Mouse (Mus musculus) lung, postnatal 4 days (tissue): ENCODE measurements around the gene Vps29.

Source experiments
- DNase-seq, 2 experiments: peaks; one replicate each; pipeline ENCODE4 v3.0.0; 2021

Gene Vps29

DNA sequence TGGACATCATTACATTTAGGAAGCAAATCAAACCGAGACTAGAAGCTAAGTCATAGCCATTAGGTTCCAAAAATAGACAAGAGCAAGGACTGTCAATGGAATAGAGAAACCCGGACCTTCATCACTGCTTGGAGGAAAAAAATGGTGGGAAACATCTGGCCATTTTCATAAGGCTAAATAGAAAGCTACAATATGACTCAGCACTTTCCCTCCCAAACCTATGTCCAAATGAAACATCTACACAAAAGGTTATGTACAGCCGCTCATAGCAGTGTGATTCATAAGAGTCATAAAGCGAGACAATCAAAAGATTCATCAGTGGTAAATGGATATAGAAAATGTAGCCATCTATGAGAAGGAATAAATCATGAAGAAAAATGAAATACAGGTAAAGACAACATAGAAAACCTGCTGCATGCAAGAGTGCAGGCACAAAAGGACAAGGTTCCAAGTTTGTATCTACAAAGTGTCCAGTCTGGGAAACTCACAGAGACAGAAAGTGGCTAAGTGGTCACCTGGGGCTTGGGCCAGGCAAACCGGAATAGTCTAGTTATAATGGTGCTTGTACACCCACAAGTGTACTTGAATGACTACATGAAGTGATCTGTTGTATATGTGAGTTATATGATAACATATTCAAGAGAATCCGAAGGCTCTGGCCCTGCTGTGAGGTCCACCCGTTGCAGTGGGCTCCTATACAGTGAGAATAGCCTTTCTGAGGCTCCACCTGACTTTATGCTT is 17.4 kb upstream of the Vps29 start:
- no peak for DNase-seq

DNA sequence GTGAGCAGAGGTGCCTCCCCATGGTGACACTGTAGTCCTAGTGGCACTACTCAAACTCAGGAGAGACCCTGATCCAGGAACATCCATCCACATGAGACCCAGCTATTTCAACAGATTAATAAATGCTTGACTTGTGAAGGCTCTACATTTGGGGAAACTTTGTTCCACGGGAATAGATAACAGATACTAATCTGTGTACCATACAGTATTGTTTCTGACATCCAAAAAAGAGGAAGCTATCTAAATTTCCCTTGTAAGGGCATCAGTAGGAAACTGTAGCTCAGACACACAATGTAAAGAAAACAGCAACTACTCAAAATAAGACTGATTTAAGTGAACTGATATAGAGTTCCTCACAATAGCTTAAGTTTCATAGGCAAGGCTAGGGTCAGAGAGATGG is 11.3 kb upstream of the Vps29 start:
- DNase-seq = no peak

DNA sequence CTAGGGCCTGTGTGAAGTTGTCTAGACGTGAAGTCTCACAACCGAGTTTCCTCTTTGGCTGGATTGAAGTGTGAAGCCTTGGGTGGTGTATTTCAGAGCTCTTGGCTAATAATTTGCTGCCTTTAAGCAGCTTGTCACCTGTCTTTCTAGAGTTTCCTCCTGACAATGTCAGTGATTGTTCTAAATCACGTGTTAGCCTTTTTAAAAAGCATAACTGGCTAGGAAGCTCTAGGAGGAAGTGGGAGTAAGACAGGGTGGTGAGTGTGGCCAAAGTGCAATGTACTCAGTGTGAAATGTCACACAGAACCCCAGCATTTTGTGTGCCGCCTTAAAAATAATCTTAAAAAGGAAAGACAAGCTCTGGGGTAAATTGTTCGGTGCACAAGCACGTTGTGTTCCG is 10.4 kb upstream of the Vps29 start:
- no peak for DNase-seq

DNA sequence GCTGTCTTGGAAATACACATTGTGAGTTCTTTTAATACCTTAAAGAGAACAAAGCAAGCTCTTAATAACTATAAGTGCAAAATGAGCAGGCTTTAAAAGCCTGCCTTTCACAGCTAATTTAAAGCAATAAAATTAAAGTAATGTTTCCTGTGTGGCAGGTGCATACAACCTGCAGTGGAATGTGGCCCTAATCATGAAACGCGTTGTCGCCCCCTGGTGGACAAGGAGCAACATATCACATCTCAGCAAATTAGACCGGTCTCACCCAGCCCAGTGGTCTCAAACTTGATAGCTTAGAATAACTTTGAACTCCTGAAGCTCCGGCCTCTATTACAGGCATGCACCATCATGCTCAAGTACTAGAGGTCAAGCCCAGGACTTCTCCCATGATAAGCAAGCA is 9.9 kb upstream of the Vps29 start:
- peak; percentile 72 to 84 for DNase-seq

DNA sequence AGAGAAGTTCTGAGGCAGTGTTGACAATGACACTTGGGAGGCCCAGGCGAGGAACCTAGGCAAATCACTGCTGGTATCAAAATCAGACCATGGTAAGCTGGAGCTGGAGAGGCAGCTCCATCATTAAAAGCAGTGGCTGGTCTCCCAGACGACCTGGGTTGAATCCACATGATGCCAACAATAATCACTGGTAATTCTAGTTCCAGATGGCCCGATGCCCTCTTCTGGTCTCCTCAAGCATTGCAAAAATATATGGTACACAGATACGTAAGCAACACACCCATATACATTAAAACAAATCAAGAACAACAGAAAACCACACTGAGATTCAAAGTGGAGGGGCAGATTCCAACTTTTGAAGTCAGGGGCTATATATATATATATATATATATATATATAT is 8.4 kb upstream of the Vps29 start:
- DNase-seq = no peak

DNA sequence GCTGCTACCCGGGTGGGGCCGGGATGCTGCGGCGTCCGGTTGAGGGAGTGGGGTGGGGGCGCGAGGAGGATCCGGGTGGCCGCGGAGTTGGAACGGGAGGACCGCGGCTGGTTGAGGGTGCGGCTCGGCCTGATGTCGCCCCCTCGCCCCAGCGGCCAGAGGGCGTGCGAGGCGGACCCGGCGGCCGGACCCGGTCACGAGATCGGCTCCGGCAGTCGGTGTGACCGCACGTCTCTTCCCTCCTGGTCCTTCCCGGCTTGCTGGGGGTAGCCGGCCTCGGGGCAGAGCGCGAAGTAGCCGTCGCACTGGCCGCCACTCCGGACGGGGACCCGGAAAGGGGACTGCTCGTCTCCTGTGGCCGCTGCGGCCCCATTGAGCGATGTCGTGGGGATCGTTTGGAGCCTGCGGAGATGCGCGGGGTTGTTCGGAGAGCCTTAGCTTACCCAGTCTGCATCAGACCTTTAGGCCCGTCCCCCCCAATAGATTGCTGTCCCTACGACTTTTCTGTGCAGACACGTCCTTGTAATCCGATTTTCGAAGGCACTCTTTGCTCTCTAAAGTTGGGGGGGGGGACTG is 411 bp downstream of the Vps29 start:
- no peak for DNase-seq

DNA sequence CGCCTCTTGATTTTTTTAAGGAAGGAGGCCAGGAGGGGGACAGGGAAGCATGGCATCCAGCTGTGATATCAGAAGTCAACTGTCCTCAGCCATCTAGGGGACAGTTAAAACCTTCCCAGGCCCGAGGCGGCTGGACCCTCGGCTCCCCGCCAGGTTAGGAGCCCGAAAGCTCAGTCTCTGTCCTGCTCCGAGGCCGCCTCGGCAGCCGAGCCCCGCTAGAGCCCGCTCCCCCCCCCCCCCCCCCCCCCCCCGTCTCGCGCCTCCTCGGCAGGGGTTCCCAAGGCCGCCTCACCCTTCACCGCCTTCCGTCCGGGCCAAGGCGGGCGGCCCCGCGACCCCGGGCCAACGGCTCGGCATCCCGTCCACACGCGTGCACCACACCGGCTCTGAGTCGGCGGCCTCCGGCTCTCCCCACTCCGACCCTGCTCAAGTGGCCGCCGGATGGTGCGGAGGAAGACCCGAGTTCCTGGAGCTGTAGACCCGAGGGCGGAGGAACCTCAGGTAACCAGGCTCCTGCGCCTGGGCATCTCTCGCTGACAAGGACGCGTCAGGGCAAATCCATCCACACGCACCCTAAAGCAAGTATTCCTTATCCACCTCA is 17.5 kb downstream of the Vps29 start, which contains the start of gene Gpn3:
Gene Gpn3, plus strand, starts transcription at position 286 of the 601 bp plus-strand sequence.
- no peak for DNase-seq

DNA sequence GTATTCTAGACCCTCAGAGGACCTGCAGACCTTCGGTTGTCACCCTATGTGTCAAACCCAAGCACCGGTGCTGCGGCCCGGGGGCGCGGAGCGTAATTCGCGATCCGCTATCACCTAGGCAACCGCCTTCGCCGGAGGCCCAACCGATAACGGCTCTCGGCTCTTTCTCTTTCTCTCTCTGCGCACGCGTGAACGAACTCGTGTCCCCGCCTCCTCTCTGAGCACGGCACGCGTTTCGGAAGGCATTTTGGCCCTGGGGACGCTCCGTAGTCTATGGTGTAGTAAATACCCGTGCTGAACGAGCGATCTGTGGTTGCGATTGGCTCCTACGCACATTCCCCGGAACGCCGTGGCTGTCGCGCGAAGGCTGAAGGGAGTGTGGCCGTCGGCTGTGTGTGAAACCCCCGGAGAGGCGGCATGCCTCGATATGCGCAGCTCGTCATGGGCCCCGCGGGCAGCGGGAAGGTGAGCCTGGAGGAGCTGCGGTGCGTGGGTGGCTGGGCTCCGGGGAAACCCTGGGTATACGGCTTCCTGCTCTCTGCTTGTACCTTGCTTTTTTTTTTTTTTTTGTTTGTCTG is 18.1 kb downstream of the Vps29 start, which contains the start of gene Fam216a:
Gene Fam216a, minus strand, starts transcription at position 173 of the 578 bp plus-strand sequence.
- DNase-seq = peak; percentile 99

DNA sequence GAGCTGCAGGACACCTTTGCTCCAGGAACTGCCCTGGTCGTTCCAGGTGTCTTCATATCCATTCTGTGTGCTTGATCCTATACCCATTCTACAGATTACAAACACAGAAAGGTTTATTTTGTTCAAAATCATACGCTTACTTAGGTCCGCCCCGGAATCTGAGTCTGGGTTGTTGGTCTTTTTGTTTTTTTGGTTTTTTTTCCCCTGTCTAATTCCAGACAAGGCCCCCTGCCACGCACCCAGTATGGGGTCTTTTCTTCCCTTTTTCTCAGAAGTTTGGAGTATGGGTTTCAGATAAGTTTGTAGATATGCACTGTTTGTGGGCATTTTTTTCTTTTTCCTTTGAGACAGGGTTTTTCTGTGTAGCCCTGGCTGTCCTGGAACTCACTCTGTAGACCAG is 18.7 kb downstream of the Vps29 start:
- DNase-seq = peak in 1 of 2 experiments; percentile 8

DNA sequence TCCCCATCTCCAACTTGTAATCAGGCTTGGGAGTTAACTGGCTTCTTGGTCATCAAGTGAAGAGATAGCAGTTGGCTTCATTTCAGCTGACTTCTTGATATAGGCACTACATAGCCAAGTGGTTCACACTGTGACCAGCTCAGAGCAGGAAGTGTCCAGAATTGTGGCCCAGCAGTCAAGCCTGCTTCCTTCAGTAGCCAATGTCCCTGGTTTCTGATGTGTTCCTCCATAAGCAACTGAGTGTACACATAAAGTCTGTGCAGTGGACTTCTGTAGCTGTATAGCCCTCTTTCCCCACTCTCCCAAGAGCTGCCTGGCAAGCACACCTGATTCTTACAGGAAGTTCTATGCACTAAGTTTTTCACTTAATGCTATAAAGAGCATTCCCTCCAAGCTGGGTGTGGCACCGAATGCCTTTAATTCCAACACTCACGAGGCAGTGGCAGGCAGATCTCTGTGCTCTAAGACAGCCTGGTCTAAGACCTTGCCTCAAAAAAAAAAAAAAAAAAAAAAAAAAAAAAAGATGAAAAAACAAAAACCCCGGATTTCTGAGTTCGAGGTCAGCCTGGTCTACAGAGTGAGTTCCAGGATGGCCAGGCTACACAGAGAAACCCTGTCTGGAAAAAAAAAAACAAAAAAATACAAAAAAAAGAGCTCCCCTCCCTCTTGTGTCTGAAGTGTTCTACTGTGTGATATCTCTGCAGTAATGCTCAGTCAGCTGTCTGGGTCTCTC is 23.1 kb downstream of the Vps29 start:
- no peak for DNase-seq

DNA sequence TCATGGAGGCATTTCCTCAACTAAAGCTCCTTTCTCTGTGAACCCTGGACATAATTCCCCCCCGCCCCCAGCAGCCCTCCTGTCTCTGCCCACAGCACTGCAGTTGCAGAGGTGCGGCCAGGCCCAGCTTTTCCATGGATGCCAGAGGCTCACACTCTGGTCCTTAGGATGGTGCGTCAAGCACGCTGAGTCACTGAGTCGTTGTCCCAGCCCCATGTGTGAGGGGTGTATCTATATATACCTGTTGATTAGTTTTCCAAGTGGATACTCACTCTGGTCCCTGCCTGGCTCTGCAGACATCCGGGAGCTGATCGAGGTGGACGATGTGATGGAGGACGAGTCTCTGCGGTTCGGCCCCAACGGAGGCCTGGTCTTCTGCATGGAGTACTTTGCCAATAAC is 24.0 kb downstream of the Vps29 start:
- DNase-seq = no peak

DNA sequence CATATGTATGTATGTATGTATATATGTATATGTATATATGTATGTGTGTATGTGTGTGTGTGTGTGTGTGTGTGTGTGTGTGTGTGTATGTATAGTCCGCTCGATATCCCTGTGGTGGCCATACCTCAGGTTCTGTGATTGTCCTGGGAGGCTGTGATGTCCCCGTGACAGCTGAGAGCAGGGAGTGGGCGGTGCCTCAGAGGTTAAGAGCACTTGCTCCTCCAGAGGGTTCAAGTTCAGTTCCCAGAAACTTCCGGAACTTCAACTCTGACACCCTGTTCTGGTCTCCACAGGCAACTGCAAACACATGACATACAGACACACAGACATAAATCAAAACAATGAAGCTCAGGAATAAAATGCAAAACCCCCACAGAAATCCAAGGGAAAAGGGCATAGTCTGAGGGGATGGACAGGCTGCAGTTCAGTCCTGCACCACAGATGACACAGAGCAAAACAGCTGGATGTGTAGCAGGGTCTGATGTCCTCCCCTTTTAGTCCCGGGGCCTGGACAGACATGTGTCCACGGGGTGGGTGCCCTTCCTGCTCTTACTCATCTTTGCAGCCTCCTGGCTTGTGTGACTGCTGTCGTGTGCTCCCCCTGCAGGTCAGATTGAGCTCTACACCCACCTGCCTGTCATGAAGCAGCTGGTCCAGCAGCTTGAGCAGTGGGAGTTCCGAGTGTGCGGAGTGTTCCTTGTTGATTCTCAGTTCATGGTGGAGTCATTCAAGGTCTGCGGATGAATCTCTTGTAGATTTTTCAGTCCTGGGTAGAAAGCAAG is 25.4 kb downstream of the Vps29 start:
- DNase-seq = peak; percentile 69 to 80

DNA sequence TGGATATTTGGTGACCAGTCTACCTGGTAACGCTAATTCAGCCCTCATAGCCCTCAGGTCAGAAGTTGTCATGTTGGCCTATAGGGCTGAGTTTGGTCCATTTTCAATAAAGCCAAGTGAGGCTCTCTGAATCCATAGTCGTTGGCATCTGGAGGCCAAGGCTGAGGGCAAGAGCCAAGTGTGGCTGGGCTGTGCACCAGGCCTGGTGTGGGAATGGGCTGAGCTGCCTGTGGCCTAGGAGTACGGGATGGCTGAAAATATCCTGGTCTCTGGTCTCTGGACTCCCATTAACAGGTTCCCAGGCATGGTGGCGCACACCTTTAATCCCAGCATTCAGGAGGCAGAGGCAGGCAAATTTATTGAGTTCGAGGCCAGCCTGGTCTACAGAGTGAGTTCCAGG is 35.8 kb downstream of the Vps29 start:
- peak in 1 of 2 experiments; percentile 22 for DNase-seq

DNA sequence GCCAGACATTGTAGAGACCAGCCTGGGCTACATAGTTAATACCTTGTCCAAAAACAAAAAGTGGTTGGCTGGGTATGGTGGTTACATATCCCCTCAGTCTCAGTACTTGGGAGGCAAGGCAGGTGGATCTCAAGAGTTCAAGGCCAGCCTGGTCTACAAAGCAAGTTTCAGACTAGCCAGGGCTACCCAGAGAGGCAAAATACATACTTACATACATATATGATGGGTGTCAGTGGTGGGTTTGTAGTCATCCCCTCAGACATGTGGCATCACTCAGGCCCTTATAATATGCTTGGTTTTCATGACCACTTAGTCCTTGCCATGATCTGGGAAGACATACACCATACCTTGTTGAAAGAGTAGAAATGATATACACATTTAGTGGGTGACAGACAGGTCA is 36.5 kb downstream of the Vps29 start:
- DNase-seq = peak in 1 of 2 experiments; percentile 4

DNA sequence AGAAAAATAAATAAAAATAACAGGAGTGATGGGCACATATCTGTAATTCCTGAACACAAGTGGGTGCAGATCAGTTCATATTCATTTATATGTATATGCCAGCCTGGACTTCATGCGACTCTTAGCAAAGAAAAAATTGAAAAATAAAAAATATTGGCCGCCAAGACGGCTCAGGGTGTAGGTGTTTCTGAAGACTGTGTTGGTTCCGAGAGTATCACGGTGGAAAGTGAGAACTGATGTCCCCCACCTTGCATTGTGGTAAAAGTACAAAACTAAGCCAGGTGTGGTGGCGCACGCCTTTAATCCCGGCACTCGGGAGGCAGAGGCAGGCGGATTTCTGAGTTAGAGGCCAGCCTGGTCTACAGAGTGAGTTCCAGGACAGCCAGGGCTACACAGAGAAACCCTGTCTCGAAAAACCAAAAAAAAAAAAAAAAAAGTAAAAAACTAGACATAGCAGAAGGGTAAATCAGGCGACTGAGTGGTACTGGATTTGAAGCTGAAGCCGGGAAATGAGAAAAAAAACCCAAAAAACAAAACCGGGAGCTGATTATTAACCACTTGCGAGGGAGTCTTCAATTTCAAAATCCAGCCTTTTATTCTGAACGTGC is 37.1 kb downstream of the Vps29 start:
- peak in 1 of 2 experiments; percentile 13 for DNase-seq

DNA sequence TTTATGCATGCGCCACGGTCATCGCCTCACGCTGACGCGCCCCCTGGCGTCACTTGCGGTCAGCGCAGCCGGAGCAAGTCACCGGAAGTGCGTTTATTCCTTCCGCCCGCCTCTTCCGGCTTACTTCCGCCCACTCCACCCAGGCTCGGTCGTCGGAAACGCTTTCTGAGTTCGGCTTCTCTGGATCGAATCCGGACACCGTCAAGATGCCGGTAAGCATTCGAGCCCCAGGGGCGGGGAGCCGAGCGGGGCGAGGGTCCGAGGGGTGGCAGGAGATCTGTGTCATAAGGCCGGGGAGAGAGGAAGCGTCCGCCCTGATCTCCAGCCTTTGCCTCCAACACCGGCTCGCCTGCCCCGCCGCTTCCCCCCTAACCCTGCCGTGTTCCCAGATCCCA is 37.6 kb downstream of the Vps29 start, which contains the start of gene Arpc3:
Gene Arpc3, plus strand, starts transcription at position 93 of the 395 bp plus-strand sequence.
- peak; percentile 93 to 95 for DNase-seq

DNA sequence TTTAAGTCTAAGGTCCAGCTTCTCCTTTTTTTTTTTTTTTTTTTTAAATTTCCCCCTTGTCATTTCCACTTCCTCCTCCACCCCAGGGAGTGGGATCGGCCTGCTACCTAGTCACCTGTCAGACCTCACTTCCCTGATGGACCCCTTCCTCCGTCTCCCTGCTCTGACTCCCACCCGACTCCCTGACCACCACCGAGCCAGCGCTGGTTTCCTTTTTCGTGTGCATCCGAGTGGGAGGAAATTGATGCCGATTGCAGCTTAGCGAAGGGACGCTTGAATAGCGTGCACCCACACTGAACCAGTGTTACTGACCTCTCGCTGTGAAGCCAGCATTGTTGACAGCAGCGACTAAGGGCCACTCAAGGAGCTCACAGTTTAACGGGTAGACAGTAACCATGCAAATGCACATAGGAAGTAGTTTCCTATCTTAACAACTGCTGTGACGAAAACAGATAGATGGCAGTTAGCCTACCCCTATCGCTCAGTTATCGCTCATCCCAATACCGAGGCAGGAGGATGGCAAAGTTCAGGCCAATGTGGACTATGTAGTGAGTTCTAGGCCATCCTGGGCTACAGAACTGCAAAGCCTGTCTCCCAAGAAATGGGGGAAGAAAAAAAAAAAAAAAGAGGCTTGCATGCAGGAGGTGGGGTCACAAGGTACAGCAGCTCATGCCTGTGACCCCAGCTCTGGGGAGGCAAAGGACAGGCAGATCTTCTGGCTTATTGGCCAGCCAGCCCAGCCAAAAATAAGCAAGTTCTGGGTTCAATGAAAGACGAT is 38.2 kb downstream of the Vps29 start:
- peak; percentile 42 to 45 for DNase-seq

DNA sequence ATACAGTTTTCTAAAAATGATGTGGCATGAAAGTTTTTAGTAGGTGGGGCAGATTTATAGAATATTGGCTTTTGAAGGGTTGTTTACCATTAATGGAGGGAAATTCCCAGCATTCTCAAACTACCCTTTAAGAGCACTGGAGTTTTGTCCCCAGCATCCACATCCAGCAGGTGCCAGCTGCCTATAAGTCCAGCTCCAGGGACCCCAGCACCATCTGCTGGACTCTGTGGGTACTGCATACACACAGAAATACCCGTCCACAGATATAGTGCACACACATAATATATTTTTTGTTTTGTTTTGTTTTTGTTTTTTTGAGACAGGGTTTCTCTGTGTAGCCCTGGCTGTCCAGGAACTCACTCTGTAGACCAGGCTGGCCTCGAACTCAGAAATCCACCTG is 39.7 kb downstream of the Vps29 start:
- peak; percentile 72 to 87 for DNase-seq

DNA sequence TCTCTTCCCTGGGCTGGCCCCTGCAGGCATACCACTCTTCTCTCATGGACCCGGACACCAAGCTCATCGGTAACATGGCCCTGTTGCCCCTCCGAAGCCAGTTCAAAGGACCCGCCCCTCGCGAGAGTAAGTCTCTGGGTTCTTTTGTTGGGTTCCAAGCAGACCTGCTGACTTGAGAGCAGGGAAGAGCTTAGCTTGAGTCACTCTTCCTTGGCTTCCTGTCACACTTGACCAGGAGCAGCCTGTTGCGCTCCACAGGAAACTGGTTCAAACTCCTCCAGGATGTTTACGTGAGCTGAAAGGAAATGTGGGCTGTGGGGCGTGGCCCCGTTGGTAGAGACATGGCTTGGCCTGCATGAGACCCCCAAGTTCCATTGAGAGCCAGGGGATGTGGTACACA is 42.6 kb downstream of the Vps29 start:
- peak; percentile 73 to 88 for DNase-seq

DNA sequence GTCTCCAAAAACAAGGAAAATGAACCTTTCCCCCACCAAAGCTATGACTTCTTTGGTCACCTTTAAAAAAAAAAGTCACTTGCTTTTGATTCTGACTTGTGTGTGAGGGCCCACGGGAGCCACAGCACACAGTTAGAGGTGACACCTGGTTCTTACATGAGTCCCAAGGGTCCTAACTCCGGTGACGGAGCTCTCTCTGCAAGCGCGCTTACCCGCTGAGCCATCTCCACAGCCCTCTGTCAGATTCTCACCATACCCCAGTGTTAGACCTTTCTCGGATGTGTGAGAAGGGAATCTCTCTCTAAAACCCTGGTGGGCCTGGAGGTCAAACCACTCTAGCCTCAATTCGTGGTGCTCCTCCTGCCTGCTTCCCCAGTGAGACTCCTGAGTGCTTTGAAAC is 43.3 kb downstream of the Vps29 start:
- DNase-seq = no peak

DNA sequence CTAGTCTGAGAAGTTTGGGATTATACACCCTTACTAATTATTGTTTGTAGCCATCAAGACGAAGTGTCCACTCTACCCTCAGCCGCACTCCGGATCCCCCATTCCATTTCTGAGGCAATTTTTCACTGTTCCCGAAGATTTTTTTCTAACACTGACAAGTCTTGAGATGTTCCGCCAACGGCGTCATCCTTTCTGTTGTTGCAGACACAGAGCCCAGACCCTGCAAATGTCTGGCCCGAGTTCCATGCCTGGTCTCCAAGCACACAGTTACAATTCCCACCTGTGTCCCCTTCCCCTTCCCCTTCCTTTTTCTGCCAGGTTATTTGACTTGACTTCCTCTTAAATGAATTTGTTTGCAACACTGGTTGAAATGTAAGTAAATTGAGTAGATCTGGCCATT is 45.7 kb downstream of the Vps29 start:
- DNase-seq = no peak
